Mouse (Mus musculus) CH12.LX (cell line): Measurements from ENCODE around the gene Pcdh10. TPM values are rescaled to one million over a fixed set of nuclear protein-coding genes. Genes with fewer than 3 reads are reported as not detected.

ENCODE experiments used
- DNase-seq: peaks from one replicate; pipeline ENCODE4 v3.0.0-alpha.2; 2013; ENCODE audit errors: extremely low read depth
- H3K27ac ChIP-seq: 2 replicates; pipeline ENCODE4 v1.5.1; 2012; ENCODE audit warnings: low read depth, mild to moderate bottlenecking, control low read depth, moderate library complexity; ENCODE audit not compliant: insufficient read depth
- H3K27me3 ChIP-seq: replicated peaks from 2 replicates; pipeline ENCODE3; 2012; ENCODE audit warnings: inconsistent platforms
- H3K36me3 ChIP-seq, 2 experiments: replicated peaks in 1 of 2; 2 replicates each; pipeline versions ENCODE3 to v1.6.1; 2012; ENCODE audit warnings: inconsistent platforms in 1 of 2, low read length in 1 of 2, mild to moderate bottlenecking in 1 of 2, mixed read lengths in 1 of 2, moderate library complexity in 1 of 2; ENCODE audit not compliant: control insufficient read depth in 1 of 2, insufficient read depth in 1 of 2
- H3K4me1 ChIP-seq, 2 experiments: 2 replicates each; pipeline ENCODE4 v1.6.1; 2012; ENCODE audit warnings: inconsistent platforms in 1 of 2, moderate library complexity in 1 of 2; ENCODE audit not compliant: insufficient read depth in 2 of 2, control insufficient read depth in 1 of 2
- H3K4me2 ChIP-seq: 2 replicates; pipeline ENCODE4 v1.6.1; 2012; ENCODE audit warnings: low read depth, mild to moderate bottlenecking, control low read depth; ENCODE audit not compliant: poor library complexity, insufficient read depth, severe bottlenecking
- H3K4me3 ChIP-seq, 3 experiments: fragments of 150-350 bp in 1 of 3; sonication (generic) in 1 of 3; replicated peaks in 1 of 3; 2 replicates each; pipeline versions ENCODE3 to v1.5.1; 2011 to 2012; ENCODE audit warnings: low read depth in 2 of 3, low read length in 2 of 3, mild to moderate bottlenecking in 2 of 3, moderate library complexity in 2 of 3, control low read depth in 1 of 3, improper control_type of control experiment in 1 of 3, inconsistent platforms in 1 of 3, mixed read lengths in 1 of 3; ENCODE audit not compliant: poor library complexity in 1 of 3
- H3K79me2 ChIP-seq: replicated peaks from 2 replicates; pipeline ENCODE4 v1.6.1; 2012; ENCODE audit warnings: mild to moderate bottlenecking, moderate library complexity; ENCODE audit not compliant: control insufficient read depth, poor library complexity, insufficient read depth, severe bottlenecking; ENCODE audit errors: extremely low read depth
- H3K9ac ChIP-seq: 2 replicates; pipeline ENCODE4 v1.6.1; 2012; ENCODE audit warnings: low read depth, mild to moderate bottlenecking, control low read depth, moderate library complexity; ENCODE audit not compliant: insufficient read depth
- H3K9me3 ChIP-seq: replicated peaks from 2 replicates; pipeline ENCODE3; 2012; ENCODE audit warnings: low read length, inconsistent platforms, mixed read lengths
- BHLHE40 ChIP-seq: IDR thresholded peaks from 2 replicates; pipeline ENCODE4 v1.6.1; 2011; ENCODE audit warnings: mild to moderate bottlenecking, low read depth, low read length, improper control_type of control experiment
- CHD1 ChIP-seq: IDR thresholded peaks from 2 replicates; pipeline ENCODE4 v1.6.1; 2012; ENCODE audit warnings: low read depth, low read length, improper control_type of control experiment, inconsistent platforms
- CTCF ChIP-seq, 2 experiments: IDR thresholded peaks in 1 of 2; conservative IDR thresholded peaks in 1 of 2; 2 replicates each; pipeline ENCODE4 v1.5.1; 2011 to 2012; ENCODE audit warnings: low read depth in 2 of 2, low read length in 2 of 2, improper control_type of control experiment in 1 of 2, inconsistent platforms in 1 of 2, mild to moderate bottlenecking in 1 of 2, moderate library complexity in 1 of 2
- E2F4 ChIP-seq: IDR thresholded peaks from 2 replicates; pipeline ENCODE4 v1.6.1; 2011; ENCODE audit warnings: low read depth, low read length, improper control_type of control experiment; ENCODE audit not compliant: insufficient replicate concordance
- ELF1 ChIP-seq: IDR thresholded peaks from 2 replicates; pipeline ENCODE4 v1.6.1; 2014; ENCODE audit warnings: low read depth, mild to moderate bottlenecking, inconsistent platforms, low read length, improper control_type of control experiment
- ETS1 ChIP-seq: conservative IDR thresholded peaks from 2 replicates; pipeline ENCODE4 v1.6.1; 2012; ENCODE audit warnings: low read depth, mild to moderate bottlenecking, inconsistent platforms, low read length, improper control_type of control experiment, moderate library complexity
- HCFC1 ChIP-seq: IDR thresholded peaks from 2 replicates; pipeline ENCODE4 v1.6.1; 2012; ENCODE audit warnings: low read depth, mild to moderate bottlenecking, inconsistent platforms, low read length, improper control_type of control experiment
- JUND ChIP-seq: conservative IDR thresholded peaks from 2 replicates; pipeline ENCODE4 v1.6.1; 2011; ENCODE audit warnings: low read depth, low read length, improper control_type of control experiment
- MAFK ChIP-seq: IDR thresholded peaks from 2 replicates; pipeline ENCODE4 v1.6.1; 2011; ENCODE audit warnings: low read length, improper control_type of control experiment; ENCODE audit not compliant: insufficient replicate concordance
- MAX ChIP-seq: IDR thresholded peaks from 2 replicates; pipeline ENCODE4 v1.6.1; 2011; ENCODE audit warnings: low read length, improper control_type of control experiment
- MAZ ChIP-seq: IDR thresholded peaks from 2 replicates; pipeline ENCODE4 v1.6.1; 2012; ENCODE audit warnings: low read depth, mild to moderate bottlenecking, inconsistent platforms, low read length, improper control_type of control experiment, moderate library complexity
- MEF2A ChIP-seq: IDR thresholded peaks from 2 replicates; pipeline ENCODE4 v1.6.1; 2014; ENCODE audit warnings: low read depth, mild to moderate bottlenecking, inconsistent platforms, low read length, improper control_type of control experiment, borderline replicate concordance
- POLR2AphosphoS2 ChIP-seq: IDR thresholded peaks from 2 replicates; pipeline ENCODE4 v1.6.1; 2011; ENCODE audit warnings: low read depth, low read length, improper control_type of control experiment
- RCOR1 ChIP-seq: conservative IDR thresholded peaks from 2 replicates; pipeline ENCODE4 v1.6.1; 2012; ENCODE audit warnings: low read depth, mild to moderate bottlenecking, inconsistent platforms, low read length, improper control_type of control experiment
- TCF12 ChIP-seq: IDR thresholded peaks from 2 replicates; pipeline ENCODE4 v1.6.1; 2014; ENCODE audit warnings: low read depth, mild to moderate bottlenecking, inconsistent platforms, low read length, improper control_type of control experiment
- UBTF ChIP-seq: IDR thresholded peaks from 2 replicates; pipeline ENCODE4 v1.6.1; 2012; ENCODE audit warnings: low read depth, mild to moderate bottlenecking, inconsistent platforms, low read length, improper control_type of control experiment, moderate library complexity
- ZMIZ1 ChIP-seq: IDR thresholded peaks from 2 replicates; pipeline ENCODE4 v1.6.1; 2012; ENCODE audit warnings: low read depth, mild to moderate bottlenecking, inconsistent platforms, low read length, improper control_type of control experiment
- dilution Hi-C: fragments of 300-500 bp; cut with MboI; formaldehyde crosslinking; loops from 2 replicates; pipeline ENCODE4 v1.14.3; 2020; ENCODE audit warnings: low sequenced_read_pairs; ENCODE audit not compliant: extremely low pct_unique_long_range_greater_than_20kb, extremely low pct_ligation_motif_present
- in situ Hi-C: fragments of 300-500 bp; cut with MboI; formaldehyde crosslinking; loops from 3 replicates; pipeline ENCODE4 v1.14.3; 2019; ENCODE audit warnings: low sequenced_read_pairs, low pct_ligation_motif_present, low pct_unique_long_range_greater_than_20kb, mixed read lengths
- polyA plus RNA-seq: library from polyadenylated mRNA; unstranded; fragments of >175 nt; gene quantifications from 2 replicates; pipeline ENCODE4 v1.2.1, GENCODE M21; 2012; ENCODE audit warnings: low read depth; ENCODE audit not compliant: insufficient read length
- total RNA-seq, 2 experiments: library from RNA; depleted of rRNA; stranded (reverse); fragments of 300-350 nt in 1 of 2; fragments of >200 nt in 1 of 2; gene quantifications; 2 replicates each; pipeline ENCODE4 v1.2.3; 2012 to 2014

Gene Pcdh10
- total and polyA plus RNA-seq, 3 experiments, result not detected

GRCm38 (mm10) chr3:45386512-45386911 lies 8.3 kb downstream of the Pcdh10 start:
- Histone ChIP-seq H3K4me2 (no peak overlapping the region), H3K79me2 (no peaks in the 10 kb centered on the region), H3K36me3 (no peaks in the 10 kb centered on the region), H3K27ac (no peak overlapping the region), H3K4me1 (no peaks in the 10 kb centered on the region), H3K27me3 (no peaks in the 10 kb centered on the region), H3K9me3 (peaks cover 19% of the 10 kb centered on the region), H3K4me3 (no peak overlapping the region), H3K9ac (no peak overlapping the region)
- dilution Hi-C loops, result no loop called here
- no peak for DNase-seq
- in situ Hi-C loops, result no loop called here
- TF ChIP-seq RCOR1, result no peak
- no peak for TF ChIP-seq MAX
- no peak for TF ChIP-seq CHD1
- TF ChIP-seq BHLHE40, result no peak
- TF ChIP-seq MEF2A, result no peak
- TF ChIP-seq TCF12, result no peak
- TF ChIP-seq CTCF (conservative IDR thresholded peaks at IDR 0.05 in 1 of 2, IDR thresholded peaks at IDR 0.05 in 1 of 2; ENCODE audit: low read depth in 2 of 2, low read length in 2 of 2), result no peak

- H3K79me2 ChIP-seq, result no peaks in the 10 kb centered on the region
- no peak overlapping the region for H3K4me3 ChIP-seq
- no peaks in the 10 kb centered on the region for H3K27me3 ChIP-seq
- no peaks in the 10 kb centered on the region for H3K4me1 ChIP-seq
- peaks cover 16% of the 10 kb centered on the region for H3K9me3 ChIP-seq
- H3K9ac ChIP-seq, result no peak overlapping the region
- in situ Hi-C loops (no loop called here), dilution Hi-C loops (no loop called here)
- no peak overlapping the region for H3K4me2 ChIP-seq
- DNase-seq, result no peak
- no peak overlapping the region for H3K27ac ChIP-seq
- H3K36me3 ChIP-seq, result no peaks in the 10 kb centered on the region
- no peak for TF ChIP-seq MAZ
- no peak for TF ChIP-seq POLR2AphosphoS2
- TF ChIP-seq JUND, result no peak
- no peak for TF ChIP-seq MAFK
- no peak for TF ChIP-seq ELF1
These were observed 18.9 kb downstream of the Pcdh10 start for GRCm38 (mm10) chr3:45397101-45397500.

GRCm38 (mm10) chr3:45403239-45403638 lies 25.0 kb downstream of the Pcdh10 start:
- no peak for TF ChIP-seq MEF2A
- TF ChIP-seq TCF12, result no peak
- TF ChIP-seq ZMIZ1, result no peak
- TF ChIP-seq UBTF, result no peak
- TF ChIP-seq ETS1, result no peak
- TF ChIP-seq HCFC1, result no peak
- no peak for TF ChIP-seq E2F4
- no peak overlapping the region for H3K4me2 ChIP-seq
- no peak overlapping the region for H3K27ac ChIP-seq
- no peaks in the 10 kb centered on the region for H3K36me3 ChIP-seq
- no peaks in the 10 kb centered on the region for H3K4me1 ChIP-seq
- DNase-seq, result no peak
- no peak overlapping the region for H3K9ac ChIP-seq
- dilution Hi-C loops, result no loop called here
- no peak overlapping the region for H3K4me3 ChIP-seq
- H3K27me3 ChIP-seq, result no peaks in the 10 kb centered on the region
- peaks cover 9% of the 10 kb centered on the region for H3K9me3 ChIP-seq
- in situ Hi-C loops, result no loop called here
- H3K79me2 ChIP-seq, result no peaks in the 10 kb centered on the region
